Mouse (Mus musculus) heart, adult 18-20 months (tissue): ENCODE results near the gene Rbm38. TPM values are rescaled to one million over a fixed set of nuclear protein-coding genes. Genes with fewer than 3 reads are reported as not detected.
A peak's percentile ranks its signal among the peaks of the same experiment; 100 is the strongest.

Source experiments
- DNase-seq, 2 experiments: peaks; one replicate each; pipeline ENCODE4 v3.0.0; 2021 to 2022; ENCODE audit warnings: mixed read lengths in 1 of 2
- total RNA-seq, 2 experiments: library from RNA; stranded (reverse); gene quantifications; 2 replicates each; pipeline ENCODE4 v1.2.3; 2021

Rbm38 gene
- total RNA-seq, 2 experiments from 2014 or later: 171 to 173 TPM

GRCm38 (mm10) chr2:173011440-173011839, 8.9 kb upstream of the Rbm38 start:
- no peak for DNase-seq

- no peak for DNase-seq
Measured at GRCm38 (mm10) chr2:173014741-173015287, 5.5 kb upstream of the Rbm38 start.

GRCm38 (mm10) chr2:173017940-173018339, 2.4 kb upstream of the Rbm38 start:
- no peak for DNase-seq

GRCm38 (mm10) chr2:173018618-173019017, 1.7 kb upstream of the Rbm38 start:
- DNase-seq: peak; percentile 75 to 87

GRCm38 (mm10) chr2:173019322-173019721, 976 bp upstream of the Rbm38 start:
- DNase-seq: no peak

- DNase-seq: peak; percentile 94
Measured at GRCm38 (mm10) chr2:173019790-173020189, 508 bp upstream of the Rbm38 start.

- DNase-seq: peak; percentile 95 to 97
Measured at GRCm38 (mm10) chr2:173021633-173022055, 1.3 kb downstream of the Rbm38 start.

- DNase-seq: peak in 1 of 2 experiments; percentile 49
Measured at GRCm38 (mm10) chr2:173022056-173022681, 1.9 kb downstream of the Rbm38 start.

GRCm38 (mm10) chr2:173022813-173023212, 2.5 kb downstream of the Rbm38 start:
- peak; percentile 74 for DNase-seq

- no peak for DNase-seq
Measured at GRCm38 (mm10) chr2:173023371-173023851, 3.1 kb downstream of the Rbm38 start.

GRCm38 (mm10) chr2:173023966-173024365, 3.7 kb downstream of the Rbm38 start:
- DNase-seq: peak in 1 of 2 experiments; percentile 32

- no peak for DNase-seq
Measured at GRCm38 (mm10) chr2:173024392-173024791, 4.1 kb downstream of the Rbm38 start.

GRCm38 (mm10) chr2:173024938-173025337, 4.6 kb downstream of the Rbm38 start:
- DNase-seq: peak; percentile 50 to 62

GRCm38 (mm10) chr2:173026286-173026685, 6.0 kb downstream of the Rbm38 start:
- no peak for DNase-seq

- peak in 1 of 2 experiments; percentile 41 for DNase-seq
Measured at GRCm38 (mm10) chr2:173026688-173027131, 6.4 kb downstream of the Rbm38 start.

- DNase-seq: no peak
Measured at GRCm38 (mm10) chr2:173027169-173027823, 7.0 kb downstream of the Rbm38 start.

- DNase-seq: peak; percentile 34 to 46
Measured at GRCm38 (mm10) chr2:173027824-173028495, 7.7 kb downstream of the Rbm38 start.

- no peak for DNase-seq
Measured at GRCm38 (mm10) chr2:173028508-173029031, 8.3 kb downstream of the Rbm38 start.

- no peak for DNase-seq
Measured at GRCm38 (mm10) chr2:173030591-173031338, 10.5 kb downstream of the Rbm38 start.

- no peak for DNase-seq
Measured at GRCm38 (mm10) chr2:173033531-173033930, 13.2 kb downstream of the Rbm38 start.

- DNase-seq: no peak
Measured at GRCm38 (mm10) chr2:173034998-173035397, 14.7 kb downstream of the Rbm38 start.

GRCm38 (mm10) chr2:173035653-173036052, 15.4 kb downstream of the Rbm38 start:
- DNase-seq: no peak
